Comparison of ENCODE assay signal across 14 mouse cellular contexts in genomic region chr3:85599526-85599925, GRCm38 (mm10).
"Had no signal": no experiment of that assay in that cellular context is flagged by ENCODE, and none has a peak within 500 bp of the region (broad histone marks: within the 10 kb centered on the region; RNA-seq: fewer than 3 reads in every experiment).

No protein-coding gene starts in this region.

- H3K27me3 ChIP-seq: liver, embryonic 15.5 days; midbrain, embryonic 15.5 days; neural tube, embryonic 12.5 days; stomach, embryonic 15.5 days had no signal

- H3K4me3 ChIP-seq: limb, embryonic 10.5 days; liver, embryonic 15.5 days; midbrain, embryonic 15.5 days; neural tube, embryonic 12.5 days; stomach, embryonic 15.5 days had no signal

- H3K4me1 ChIP-seq: liver, embryonic 15.5 days; midbrain, embryonic 15.5 days; stomach, embryonic 15.5 days had no signal

- DNase-seq: kidney, adult 9 months; kidney, postnatal 36 days; lung, embryonic 14.5 days; lung, postnatal 10 days; lung, postnatal 4 days; right cerebral cortex, postnatal 14 days; thymus, adult 2 months; thymus, postnatal 25 days had no signal

- H3K27ac ChIP-seq: kidney, postnatal 0 days; liver, embryonic 15.5 days; midbrain, embryonic 15.5 days; neural tube, embryonic 12.5 days; stomach, embryonic 15.5 days had no signal
